In the genomic region with DNA sequence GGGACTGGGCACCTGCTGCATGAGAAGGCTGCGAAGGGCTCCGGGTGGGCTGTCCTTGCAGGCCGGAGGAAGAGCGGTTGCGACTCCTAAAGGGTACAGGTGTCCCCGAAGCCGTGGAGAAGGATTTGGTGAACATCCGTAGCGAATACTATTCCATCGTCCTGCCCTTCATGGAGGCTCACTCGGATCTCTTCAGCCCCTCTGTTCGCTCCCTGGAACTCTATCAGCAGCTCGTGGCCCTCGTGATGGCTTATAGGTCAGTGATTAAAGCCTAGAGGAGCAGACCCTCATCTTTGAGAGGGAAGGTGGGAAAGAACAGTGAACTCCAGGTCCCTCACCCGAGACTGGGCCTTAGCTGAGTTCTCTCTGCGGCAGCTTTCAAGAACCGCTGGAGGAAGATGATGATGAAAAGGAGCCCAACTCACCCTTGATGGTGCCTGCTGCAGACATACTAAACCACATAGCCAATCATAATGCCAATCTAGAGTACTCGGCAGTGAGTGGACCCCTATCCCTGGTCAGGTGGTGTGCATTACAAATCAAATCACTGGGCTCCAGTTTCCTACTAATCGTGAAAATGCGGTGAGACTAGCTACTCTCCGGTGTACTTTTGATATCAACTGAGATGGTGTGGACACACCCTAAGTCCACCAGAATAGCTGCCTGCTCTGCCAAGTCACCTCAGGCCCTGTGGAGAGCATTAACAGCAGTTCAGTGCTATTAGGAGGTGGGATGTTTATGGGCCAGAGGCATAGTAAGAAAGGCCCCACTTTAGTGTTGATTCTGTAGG, we compare ENCODE assay signal across 8 mouse cellular contexts. TPM values are rescaled to one million over a fixed set of nuclear protein-coding genes. Genes with fewer than 3 reads are reported as not detected.
DNase-seq lines count a peak whose midpoint lies in the region; ATAC-seq and TF ChIP-seq lines count a peak whose summit lies in the region.

No protein-coding gene starts in this region.

- WGBS in intestine, postnatal 0 days = 12% methylated on average over 21 of the region's 21 CpGs
- 20% methylated on average over 21 of the region's 21 CpGs for WGBS in neural tube, embryonic 13.5 days

- peaks cover 53% of the 10 kb centered on the region for H3K36me3 ChIP-seq in erythroblast, embryonic 14.5 days (ENCODE audit: control insufficient read depth)
- H3K36me3 ChIP-seq in testis, adult 2 months (ENCODE audit: control insufficient read depth, insufficient read depth, low read length) = no peaks in the 10 kb centered on the region; the same call in 1 of the 2 replicates
- H3K36me3 ChIP-seq in intestine, postnatal 0 days (ENCODE audit: control insufficient read depth, insufficient read depth) = peaks cover 40% of the 10 kb centered on the region
- H3K36me3 ChIP-seq in neural tube, embryonic 13.5 days = peaks cover 58% of the 10 kb centered on the region

- no peak overlapping the region for H3K27ac ChIP-seq in testis, adult 2 months (ENCODE audit: control insufficient read depth, insufficient read depth, low read depth, low read length)
- H3K27ac ChIP-seq in intestine, postnatal 0 days (ENCODE audit: low read depth, low read length) = no peak overlapping the region
- H3K27ac ChIP-seq in neural tube, embryonic 13.5 days (replicated peaks) = peak overlapping the region; percentile 72; the same call in 1 of the 2 replicates

- H3K9ac ChIP-seq in intestine, postnatal 0 days (ENCODE audit: low read depth, low read length) = peak overlapping the region; percentile 73
- peak overlapping the region; percentile 87 for H3K9ac ChIP-seq in neural tube, embryonic 13.5 days

- H3K9me3 ChIP-seq in erythroblast, embryonic 14.5 days (ENCODE audit: control insufficient read depth, low read length) = no peaks in the 10 kb centered on the region
- H3K9me3 ChIP-seq in intestine, postnatal 0 days (ENCODE audit: control insufficient read depth) = no peaks in the 10 kb centered on the region
- no peaks in the 10 kb centered on the region for H3K9me3 ChIP-seq in neural tube, embryonic 13.5 days

- H3K27me3 ChIP-seq in erythroblast, embryonic 14.5 days (ENCODE audit: control insufficient read depth) = no peaks in the 10 kb centered on the region
- no peaks in the 10 kb centered on the region for H3K27me3 ChIP-seq in testis, adult 2 months (ENCODE audit: control insufficient read depth, insufficient read depth, low read length)
- no peaks in the 10 kb centered on the region for H3K27me3 ChIP-seq in intestine, postnatal 0 days (replicated peaks; ENCODE audit: control insufficient read depth, insufficient read depth, low read length)
- H3K27me3 ChIP-seq in neural tube, embryonic 13.5 days = no peaks in the 10 kb centered on the region

- TF ChIP-seq POLR2A in testis, adult 2 months (IDR thresholded peaks at IDR 0.05; ENCODE audit: control insufficient read depth, low read depth, low read length) = no peak

- peak overlapping the region; percentile 97 for H3K4me2 ChIP-seq in intestine, postnatal 0 days (replicated peaks; ENCODE audit: low read depth)
- peak overlapping the region; percentile 95 for H3K4me2 ChIP-seq in neural tube, embryonic 13.5 days

- ATAC-seq in erythroblast, adult 5-6 weeks (replicated peaks; ENCODE audit: low FRiP score, poor library complexity, severe bottlenecking) = no peak
- ATAC-seq in intestine, postnatal 0 days = no peak
- ATAC-seq in neural tube, embryonic 13.5 days (ENCODE audit: low read depth) = no peak
- no peak for ATAC-seq in erythroid progenitor cell, adult 5-6 weeks (replicated peaks; ENCODE audit: low FRiP score, poor library complexity, severe bottlenecking)

- DNase-seq in testis, postnatal 10 days (ENCODE audit: low spot score) = no peak
- no peak for DNase-seq in urinary bladder, adult 2 months (ENCODE audit: low spot score)

- H3K4me1 ChIP-seq in erythroblast, embryonic 14.5 days (ENCODE audit: control insufficient read depth) = peaks cover 62% of the 10 kb centered on the region
- peaks cover 4% of the 10 kb centered on the region for H3K4me1 ChIP-seq in testis, adult 2 months (ENCODE audit: control insufficient read depth, insufficient read depth, low read length)
- H3K4me1 ChIP-seq in intestine, postnatal 0 days (replicated peaks; ENCODE audit: control insufficient read depth, insufficient read depth, low read length) = 0 out of 2 replicates have a peak, but pooled peaks cover 5% of the 10 kb centered on the region
- H3K4me1 ChIP-seq in neural tube, embryonic 13.5 days (replicated peaks) = peaks cover 20% of the 10 kb centered on the region

- H3K4me3 ChIP-seq in erythroblast, embryonic 14.5 days (replicated peaks) = peak overlapping the region; percentile 89
- peak overlapping the region; percentile 85 for H3K4me3 ChIP-seq in testis, adult 2 months (ENCODE audit: control insufficient read depth, low read depth, low read length)
- H3K4me3 ChIP-seq in intestine, postnatal 0 days (ENCODE audit: low read depth, low read length) = peak overlapping the region; percentile 90
- H3K4me3 ChIP-seq in neural tube, embryonic 13.5 days = peak overlapping the region; percentile 84

- no peak for TF ChIP-seq CTCF in testis, adult 2 months (IDR thresholded peaks at IDR 0.05; ENCODE audit: control insufficient read depth, insufficient read depth, insufficient replicate concordance, low read depth, low read length)
- TF ChIP-seq CTCF in intestine, postnatal 0 days (IDR thresholded peaks at IDR 0.05; ENCODE audit: low read depth) = no peak

RNA-seq across cellular contexts. Expression of a gene that starts 1.1 kb away (rescaled TPM):
- polyA plus RNA-seq in erythroblast, embryonic 14.5 days (2012) = 0.68 and 1.1 TPM in 2 replicates
- total RNA-seq in erythroblast, adult 5-6 weeks (2015; ENCODE audit: low replicate concordance) = 4.6 TPM in 1 of 2 replicates, not detected in the other
- 1.5 and 7.2 TPM in 2 replicates for total RNA-seq in erythroblast, adult 5-6 weeks (2017; ENCODE audit: low replicate concordance)
- polyA plus RNA-seq in testis, adult 2 months (2012; rRNA removed) = 4.5 and 4.7 TPM in 2 replicates
- polyA plus RNA-seq in intestine, postnatal 0 days (2015; fragmentation: Nextera tagmentation; extraction: Ambion mirVana) = 8.2 and 9.3 TPM in 2 replicates
- 20.1 and 24.3 TPM in 2 replicates for polyA plus RNA-seq in neural tube, embryonic 13.5 days (2015; fragmentation: Nextera tagmentation; extraction: Ambion mirVana)
- total RNA-seq in erythroid progenitor cell, adult 5-6 weeks (2015; ENCODE audit: low replicate concordance) = 6.8 and 8.8 TPM in 2 replicates
- 16.6 and 17.5 TPM in 2 replicates for total RNA-seq in erythroid progenitor cell, adult 5-6 weeks (2017; ENCODE audit: low replicate concordance)
- polyA plus RNA-seq in urinary bladder, adult 2 months (2012; rRNA removed) = 30.1 and 31.3 TPM in 2 replicates

RNA-seq across cellular contexts. Expression of a gene that starts 40.0 kb away (rescaled TPM):
- 0.03 and 0.11 TPM in 2 replicates for polyA plus RNA-seq in erythroblast, embryonic 14.5 days (2012)
- not detected in 2 replicates for total RNA-seq in erythroblast, adult 5-6 weeks (2015; ENCODE audit: low replicate concordance)
- not detected in 2 replicates for total RNA-seq in erythroblast, adult 5-6 weeks (2017; ENCODE audit: low replicate concordance)
- polyA plus RNA-seq in testis, adult 2 months (2012; rRNA removed) = 23.7 and 26.2 TPM in 2 replicates
- polyA plus RNA-seq in intestine, postnatal 0 days (2015; fragmentation: Nextera tagmentation; extraction: Ambion mirVana) = 11.5 and 13.1 TPM in 2 replicates
- polyA plus RNA-seq in neural tube, embryonic 13.5 days (2015; fragmentation: Nextera tagmentation; extraction: Ambion mirVana) = 244 and 275 TPM in 2 replicates
- not detected in 2 replicates for total RNA-seq in erythroid progenitor cell, adult 5-6 weeks (2015; ENCODE audit: low replicate concordance)
- total RNA-seq in erythroid progenitor cell, adult 5-6 weeks (2017; ENCODE audit: low replicate concordance) = 0.26 TPM in 1 of 2 replicates, not detected in the other
- polyA plus RNA-seq in urinary bladder, adult 2 months (2012; rRNA removed) = 55.5 and 62.5 TPM in 2 replicates

Comparison
In these comparisons a context has a peak if more than half of its experiments do, and no peak if none do; other contexts are left out.
1. RNA of a gene that starts 40.0 kb away (polyA plus RNA-seq): 244 to 275 TPM in neural tube, embryonic 13.5 days, 55.5 to 62.5 TPM in urinary bladder, adult 2 months, 23.7 to 26.2 TPM in testis, adult 2 months and 11.5 to 13.1 TPM in intestine, postnatal 0 days; 0.03 to 0.11 TPM in erythroblast, embryonic 14.5 days; every median in the first group is over 10 times any median in the second.
2. Peak in every context shown above with its lines, with median percentiles within 50 percentile points of each other: H3K4me3 ChIP-seq.